Mouse (Mus musculus) brain, adult 2 months (tissue): ENCODE measurements at regions not wholly inside any gene's neighbourhood (a gene's known extent, or its start where the extent isn't known, plus 50 kb on each side); places are given as distances from the start of the nearest gene placed in this dataset.

Experiments used
- DNase-seq: peaks from one replicate; pipeline ENCODE4 v3.0.0; 2011; ENCODE audit warnings: low read depth, low spot score

DNA sequence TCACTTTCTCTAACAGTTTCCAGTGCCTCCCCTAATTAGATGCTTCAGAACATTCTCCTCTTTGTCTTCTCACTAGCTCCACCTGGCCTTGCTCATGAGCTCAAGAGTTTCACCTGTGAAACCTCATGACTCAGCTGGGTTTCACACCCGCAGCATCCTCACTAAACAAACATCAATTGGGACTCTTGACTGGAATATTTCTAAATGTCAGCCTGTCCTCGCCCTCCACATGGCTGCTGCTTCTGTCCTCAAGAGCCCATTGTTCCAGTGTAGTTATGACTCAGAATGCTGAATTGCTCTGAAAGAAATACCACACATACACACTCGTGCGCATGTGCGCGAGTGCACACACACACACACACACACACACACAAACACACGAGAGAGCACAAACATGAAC, 407.2 kb downstream of the Prss52 start:
- peak; percentile 64 for DNase-seq

GRCm38 (mm10) chr14:64512726-64513125, 408.6 kb downstream of the Prss52 start:
- DNase-seq, result peak; percentile 86

- peak; percentile 57 for DNase-seq
Observed at GRCm38 (mm10) chr14:64517584-64518195, 413.6 kb downstream of the Prss52 start.

DNA sequence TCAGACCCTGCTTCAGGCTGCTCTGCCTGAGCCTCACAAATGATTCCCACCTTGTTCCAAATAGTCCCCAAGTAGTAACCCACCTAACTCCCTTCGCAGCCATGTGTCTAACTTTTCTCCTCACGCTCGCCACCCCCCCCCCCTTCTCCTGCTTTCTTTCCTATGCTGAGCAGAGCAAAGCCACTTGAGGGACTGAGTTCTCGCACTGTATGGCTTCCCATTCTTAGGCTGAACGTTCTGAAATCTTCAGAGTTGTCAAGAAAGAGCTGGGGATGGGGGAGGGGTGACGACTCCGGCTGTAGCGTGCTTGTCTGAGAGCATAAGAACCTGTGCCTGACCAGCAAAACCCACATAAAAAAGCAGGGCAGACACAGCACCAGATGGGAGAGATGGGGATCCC, 420.6 kb downstream of the Prss52 start:
- peak; percentile 27 for DNase-seq

DNA sequence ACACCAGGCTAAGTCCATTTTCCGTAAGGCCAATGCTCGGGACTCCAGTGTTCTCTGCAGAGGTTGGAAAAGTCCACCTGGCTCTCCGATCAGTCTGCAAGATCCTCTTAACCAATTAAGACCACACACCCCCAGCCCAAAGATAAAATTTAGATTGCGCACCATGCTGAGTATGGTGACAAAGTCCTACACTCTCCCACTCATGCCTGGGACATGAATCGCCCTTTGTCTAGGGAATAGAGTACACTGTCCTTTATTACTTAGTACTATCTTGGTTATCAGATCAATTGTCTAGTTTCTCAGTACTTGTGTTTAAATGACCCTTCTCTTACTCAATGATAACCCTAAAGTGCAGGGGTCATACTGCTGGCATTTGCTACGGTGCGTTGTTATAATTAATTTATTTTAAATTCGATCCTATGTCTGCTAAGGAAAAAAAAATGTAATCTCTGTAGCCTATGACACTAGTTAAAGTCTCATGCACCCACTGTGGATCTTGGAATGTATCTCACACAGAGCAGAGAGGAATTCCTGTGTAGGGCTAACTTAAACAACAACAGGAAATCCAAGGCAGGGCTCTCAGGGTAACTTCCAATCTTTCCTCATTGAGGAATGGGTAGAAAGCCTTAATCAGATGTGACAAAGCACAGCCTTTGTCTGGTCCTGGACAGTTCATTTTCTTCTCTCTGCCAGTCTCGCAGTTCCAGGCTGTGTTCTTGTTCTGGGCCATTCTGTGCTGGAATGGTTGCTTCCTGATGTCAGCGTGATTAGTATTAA, 421.4 kb downstream of the Prss52 start:
- no peak for DNase-seq

GRCm38 (mm10) chr14:64530541-64530940, 426.5 kb downstream of the Prss52 start:
- no peak for DNase-seq

GRCm38 (mm10) chr14:64531221-64531949, 427.3 kb downstream of the Prss52 start:
- peak; percentile 77 for DNase-seq

- peak; percentile 39 for DNase-seq
Observed at GRCm38 (mm10) chr14:64532351-64532750, 428.3 kb downstream of the Prss52 start.

GRCm38 (mm10) chr14:64533591-64534151, 429.6 kb downstream of the Prss52 start:
- peak; percentile 83 for DNase-seq

GRCm38 (mm10) chr14:64534194-64534593, 430.1 kb downstream of the Prss52 start:
- no peak for DNase-seq

- DNase-seq, result no peak
Observed at GRCm38 (mm10) chr14:64539436-64539835, 435.4 kb downstream of the Prss52 start.

- no peak for DNase-seq
Observed at GRCm38 (mm10) chr14:64545056-64545455, 441.0 kb downstream of the Prss52 start.

- no peak for DNase-seq
Observed at GRCm38 (mm10) chr14:64546787-64547186, 442.7 kb downstream of the Prss52 start.

- DNase-seq, result no peak
Observed at GRCm38 (mm10) chr14:64552951-64553350, 448.9 kb downstream of the Prss52 start.

- DNase-seq, result no peak
Observed at GRCm38 (mm10) chr14:64556042-64556441, 452.0 kb downstream of the Prss52 start.

GRCm38 (mm10) chr14:64557453-64557852, 453.4 kb downstream of the Prss52 start:
- no peak for DNase-seq

GRCm38 (mm10) chr14:64568689-64569088, 464.6 kb downstream of the Prss52 start:
- DNase-seq, result peak; percentile 77

- peak; percentile 93 for DNase-seq
Observed at GRCm38 (mm10) chr14:64570951-64571350, 466.9 kb downstream of the Prss52 start.

- no peak for DNase-seq
Observed at GRCm38 (mm10) chr14:64572756-64573155, 468.7 kb downstream of the Prss52 start.

GRCm38 (mm10) chr14:64573773-64574172, 469.7 kb downstream of the Prss52 start:
- DNase-seq, result peak; percentile 82

GRCm38 (mm10) chr14:64574277-64574676, 470.2 kb downstream of the Prss52 start:
- peak; percentile 80 for DNase-seq

- peak; percentile 55 for DNase-seq
Observed at GRCm38 (mm10) chr14:64574773-64575172, 470.7 kb downstream of the Prss52 start.
